Mouse (Mus musculus) hindbrain, postnatal 0 days (tissue): ENCODE data around the gene Fpr3. TPM values are rescaled to one million over a fixed set of nuclear protein-coding genes. Genes with fewer than 3 reads are reported as not detected.
A peak's percentile ranks its signal among the peaks of the same experiment; 100 is the strongest.

Source experiments
- ATAC-seq: fragments of 200-750 bp; cut with Nextera tagmentation; 2 replicates; pipeline ENCODE4 v1.8.0; 2017; ENCODE audit warnings: mild to moderate bottlenecking, moderate TSS enrichment, moderate library complexity
- DNase-seq: peaks from one replicate; pipeline ENCODE4 v3.0.0-alpha.2; 2015; ENCODE audit warnings: low spot score
- H3K27ac ChIP-seq: fragments of 300-500 bp; sonication (generic); 2 replicates; pipeline ENCODE4 v1.5.1; 2014; ENCODE audit warnings: mild to moderate bottlenecking
- H3K27me3 ChIP-seq: fragments of 300-500 bp; sonication (generic); 2 replicates; pipeline ENCODE4 v1.6.1; 2014; ENCODE audit warnings: low read length, mixed read lengths; ENCODE audit not compliant: insufficient read depth
- H3K36me3 ChIP-seq: fragments of 300-500 bp; sonication (generic); 2 replicates; pipeline ENCODE4 v1.6.1; 2014; ENCODE audit warnings: low read length, mixed read lengths; ENCODE audit not compliant: insufficient read depth
- H3K4me1 ChIP-seq: fragments of 300-500 bp; sonication (generic); 2 replicates; pipeline ENCODE4 v1.6.1; 2014; ENCODE audit warnings: antibody characterized with exemption, low read length, mixed read lengths; ENCODE audit not compliant: insufficient read depth
- H3K4me2 ChIP-seq: fragments of 300-500 bp; sonication (generic); 2 replicates; pipeline ENCODE4 v1.6.1; 2014; ENCODE audit warnings: low read depth, mild to moderate bottlenecking, low read length, moderate library complexity, mixed read lengths
- H3K4me3 ChIP-seq: fragments of 300-500 bp; sonication (generic); 2 replicates; pipeline ENCODE4 v1.5.1; 2014; ENCODE audit warnings: low read length
- H3K9ac ChIP-seq: fragments of 300-500 bp; sonication (generic); replicated peaks from 2 replicates; pipeline ENCODE4 v1.6.1; 2014; ENCODE audit warnings: mild to moderate bottlenecking, low read length, moderate library complexity, mixed read lengths
- H3K9me3 ChIP-seq: fragments of 300-500 bp; sonication (generic); 2 replicates; pipeline ENCODE4 v1.6.1; 2016; ENCODE audit warnings: low read length, mixed read lengths
- CTCF ChIP-seq: IDR thresholded peaks from 2 replicates; pipeline ENCODE4 v1.5.1; 2016; ENCODE audit warnings: antibody characterized with exemption, control low read depth, low read depth
- whole genome bisulfite sequencing: fragments of 180-500 bp; shearing (Covaris S2); extraction: QIAGEN DNeasy Blood & Tissue Kit; methylation state at CpG from one replicate; pipeline ENCODE4 v1.1.7; 2014; 5-methylcytosine and 5-hydroxymethylcytosine counted together
- polyA plus RNA-seq: library from polyadenylated mRNA; unstranded; fragments of >200 nt; fragmentation: Nextera tagmentation; extraction: Ambion mirVana; gene quantifications from 2 replicates; pipeline ENCODE4 v1.2.1, GENCODE M21; 2015
- total RNA-seq: library from RNA; depleted of rRNA; stranded (reverse); fragments of >200 nt; gene quantifications from 2 replicates; pipeline ENCODE4 v1.2.3, GENCODE M21; 2014

Gene Fpr3
- total and polyA plus RNA-seq, 2 experiments from 2014 or later: not detected

- Histone ChIP-seq H3K27me3 (no peaks in the 10 kb centered on the region), H3K4me1 (no peaks in the 10 kb centered on the region), H3K9me3 (no peaks in the 10 kb centered on the region), H3K9ac (no peak overlapping the region), H3K4me3 (no peak overlapping the region), H3K4me2 (no peak overlapping the region), H3K27ac (no peak overlapping the region), H3K36me3 (no peaks in the 10 kb centered on the region)
- DNase-seq (no peak), ATAC-seq (no peak)
- no peak for TF ChIP-seq CTCF
- 81% methylated on average over 3 of the region's 3 CpGs for whole genome bisulfite sequencing
Observed at GRCm38 (mm10) chr17:17882672-17883071, 5.0 kb upstream of the Fpr3 start.

- TF ChIP-seq CTCF: no peak
Observed at GRCm38 (mm10) chr17:17883840-17884239, 3.8 kb upstream of the Fpr3 start, which contains the start of gene Fpr1. Gene Fpr1 (minus strand): TSS chr17:17883940.

GRCm38 (mm10) chr17:17889732-17890425 is 2.2 kb downstream of the Fpr3 start:
- 88% methylated on average over 2 of the region's 2 CpGs for WGBS

More at GRCm38 (mm10) chr17:17883840-17884239, 3.8 kb upstream of the Fpr3 start, which contains the start of gene Fpr1:
- ATAC-seq: no peak
- Histone ChIP-seq H3K9me3 (no peaks in the 10 kb centered on the region), H3K4me2 (no peak within 1 kb of the TSS), H3K27ac (no peak within 1 kb of the TSS), H3K9ac (no peak within 1 kb of the TSS), H3K4me3 (no peak within 1 kb of the TSS), H3K4me1 (no peaks in the 10 kb centered on the region), H3K36me3 (no peaks in the 10 kb centered on the region), H3K27me3 (no peaks in the 10 kb centered on the region)
- 53% methylated on average over 1 of the region's 1 CpGs for WGBS
- no peak for DNase-seq

GRCm38 (mm10) chr17:17896039-17896438 is 8.4 kb downstream of the Fpr3 start:
- H3K4me2 ChIP-seq: no peak overlapping the region
- peak; percentile 89 for DNase-seq
- WGBS: under 1% methylated on average over 4 of the region's 4 CpGs
- no peak overlapping the region for H3K27ac ChIP-seq
- peak; percentile 81 for TF ChIP-seq CTCF
- H3K36me3 ChIP-seq: no peaks in the 10 kb centered on the region
- H3K4me1 ChIP-seq: no peaks in the 10 kb centered on the region
- no peaks in the 10 kb centered on the region for H3K27me3 ChIP-seq
- no peak overlapping the region for H3K4me3 ChIP-seq
- no peak overlapping the region for H3K9ac ChIP-seq
- H3K9me3 ChIP-seq: no peaks in the 10 kb centered on the region
- ATAC-seq: peak; percentile 35; the same call in 1 of the 2 replicates

More at GRCm38 (mm10) chr17:17889732-17890425, 2.2 kb downstream of the Fpr3 start:
- DNase-seq (no peak), ATAC-seq (no peak)
- H3K4me1 ChIP-seq: no peaks in the 10 kb centered on the region
- TF ChIP-seq CTCF: no peak
- H3K4me2 ChIP-seq: no peak overlapping the region
- H3K27ac ChIP-seq: no peak overlapping the region
- no peaks in the 10 kb centered on the region for H3K27me3 ChIP-seq
- H3K9me3 ChIP-seq: no peaks in the 10 kb centered on the region
- no peak overlapping the region for H3K4me3 ChIP-seq
- H3K9ac ChIP-seq: no peak overlapping the region
- H3K36me3 ChIP-seq: no peaks in the 10 kb centered on the region

DNA sequence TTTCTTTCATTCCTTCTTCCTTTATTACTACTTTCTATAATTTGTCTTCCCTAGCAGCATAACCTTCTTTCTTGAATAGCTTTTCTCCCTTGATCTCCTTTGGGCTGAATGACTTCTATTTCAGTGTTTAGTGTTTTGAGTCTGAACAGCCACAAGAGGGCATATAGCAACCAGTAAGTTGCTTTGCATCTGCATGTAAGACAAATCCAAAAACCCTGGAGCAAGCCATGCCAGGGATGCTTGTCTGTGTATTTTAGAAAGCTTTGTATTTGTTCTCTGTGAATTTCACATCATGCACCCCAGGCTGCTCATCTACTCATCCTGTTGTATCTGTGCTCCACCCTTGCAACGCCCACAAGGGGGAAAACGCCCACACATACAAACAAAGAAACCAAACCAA is 11.6 kb downstream of the Fpr3 start:
- 88% methylated on average over 2 of the region's 2 CpGs for WGBS
- peak; percentile 72 for DNase-seq

GRCm38 (mm10) chr17:17900768-17901167 is 13.1 kb downstream of the Fpr3 start:
- Histone ChIP-seq H3K27me3 (no peaks in the 10 kb centered on the region), H3K36me3 (no peaks in the 10 kb centered on the region), H3K4me2 (no peak overlapping the region), H3K9ac (no peak overlapping the region), H3K27ac (no peak overlapping the region), H3K4me3 (no peak overlapping the region), H3K4me1 (no peaks in the 10 kb centered on the region), H3K9me3 (no peaks in the 10 kb centered on the region)
- no peak for DNase-seq
- ATAC-seq: no peak
- no peak for TF ChIP-seq CTCF
- 93% methylated on average over 1 of the region's 1 CpGs for WGBS

More for the DNA sequence above, 11.6 kb downstream of the Fpr3 start:
- peak; percentile 51; the same call in 1 of the 2 replicates for ATAC-seq
- no peaks in the 10 kb centered on the region for H3K9me3 ChIP-seq
- no peaks in the 10 kb centered on the region for H3K36me3 ChIP-seq
- H3K4me2 ChIP-seq: no peak overlapping the region
- no peak overlapping the region for H3K9ac ChIP-seq
- H3K27ac ChIP-seq: no peak overlapping the region
- no peaks in the 10 kb centered on the region for H3K27me3 ChIP-seq
- H3K4me3 ChIP-seq: no peak overlapping the region
- H3K4me1 ChIP-seq: no peaks in the 10 kb centered on the region
- TF ChIP-seq CTCF: peak; percentile 72
